Mouse (Mus musculus): Measurements from ENCODE around the gene Sinhcaf.
"Not testable (repeated sequence)": the region's sequence is repeated elsewhere in the genome, so short reads cannot be mapped to it uniquely, and the experiment has no call there.

Sinhcaf gene

DNA sequence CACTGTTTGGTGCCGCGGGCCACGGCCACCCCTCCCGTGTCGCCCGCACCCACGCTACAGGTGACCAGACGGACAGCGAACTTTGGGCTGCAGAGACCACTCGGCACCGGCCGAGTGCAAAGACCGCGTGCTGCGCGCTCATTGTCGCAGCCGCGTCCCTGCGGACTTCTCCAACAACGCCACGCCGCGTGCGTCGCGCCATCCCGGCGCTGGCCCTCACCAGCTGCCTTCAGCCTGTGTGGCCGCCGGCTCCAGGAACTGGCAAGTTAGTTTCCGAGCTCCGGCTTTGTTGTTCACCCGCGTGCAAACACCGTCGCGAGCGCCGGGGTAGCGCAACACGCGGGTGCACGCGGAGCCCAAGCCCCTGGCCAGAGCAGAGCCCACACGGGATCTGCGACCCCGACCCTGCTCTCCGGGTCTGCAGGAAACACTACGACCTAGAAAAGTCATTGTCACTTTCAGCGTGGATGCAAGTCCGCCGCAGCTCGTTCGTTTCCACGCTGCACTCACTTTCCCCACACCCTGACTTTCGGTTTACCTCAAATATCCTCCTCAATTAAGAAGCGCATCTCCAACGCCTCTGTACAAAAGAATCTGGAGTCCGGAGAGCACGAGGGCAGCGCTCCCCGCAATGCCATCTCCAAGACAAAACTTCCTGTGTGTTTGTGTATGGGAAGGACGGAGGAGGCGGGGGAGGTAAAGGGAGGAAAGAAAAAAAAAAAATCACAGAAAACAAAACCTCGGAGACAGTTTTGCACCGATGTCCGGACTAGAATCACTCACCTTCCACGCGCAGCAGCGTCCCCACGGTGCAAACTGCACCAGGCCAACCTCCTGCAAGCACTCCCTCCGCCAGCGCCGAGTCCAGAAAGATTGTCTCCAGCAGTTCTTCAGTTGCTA is 508 bp downstream of the Sinhcaf start:
- DNase-seq (ENCODE audit: low read depth, low spot score): no peak

DNA sequence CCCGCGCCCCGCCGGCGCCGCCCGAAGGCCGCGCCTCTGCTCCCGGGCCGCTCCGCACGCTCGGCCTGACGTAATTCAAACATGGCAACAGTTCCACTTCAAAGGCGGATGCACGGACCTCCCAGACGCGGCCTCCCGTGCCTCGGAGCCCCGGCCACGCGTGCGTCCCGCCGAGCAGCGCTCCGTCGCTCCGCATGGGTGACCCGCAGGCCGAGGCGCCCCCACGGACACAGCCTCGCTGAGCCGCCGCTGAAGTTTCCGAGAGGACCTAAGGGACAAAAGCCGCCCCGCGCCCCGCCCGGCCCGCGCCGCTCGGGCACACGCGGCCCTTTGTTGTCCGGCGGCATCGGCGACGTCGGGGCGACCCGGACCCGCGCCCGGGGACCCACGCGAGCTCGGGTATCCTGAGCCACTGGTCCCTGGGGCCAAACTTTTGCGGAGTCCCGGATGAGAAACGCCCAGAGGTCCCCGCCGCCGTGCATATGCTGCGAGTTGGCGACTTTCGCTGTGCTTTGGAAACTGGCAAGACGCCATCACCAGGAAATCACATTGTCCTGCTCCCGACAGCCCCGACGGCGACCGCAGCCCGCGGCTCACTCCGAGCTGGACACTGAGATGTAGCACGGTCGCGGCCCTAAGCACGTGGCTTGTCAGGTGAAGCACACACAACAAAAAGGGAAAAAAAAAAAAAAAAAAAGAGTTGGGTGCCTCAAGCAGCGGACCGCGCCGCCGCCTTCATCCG is 1.3 kb downstream of the Sinhcaf start:
- no peak for DNase-seq (ENCODE audit: low read depth, low spot score)

DNA sequence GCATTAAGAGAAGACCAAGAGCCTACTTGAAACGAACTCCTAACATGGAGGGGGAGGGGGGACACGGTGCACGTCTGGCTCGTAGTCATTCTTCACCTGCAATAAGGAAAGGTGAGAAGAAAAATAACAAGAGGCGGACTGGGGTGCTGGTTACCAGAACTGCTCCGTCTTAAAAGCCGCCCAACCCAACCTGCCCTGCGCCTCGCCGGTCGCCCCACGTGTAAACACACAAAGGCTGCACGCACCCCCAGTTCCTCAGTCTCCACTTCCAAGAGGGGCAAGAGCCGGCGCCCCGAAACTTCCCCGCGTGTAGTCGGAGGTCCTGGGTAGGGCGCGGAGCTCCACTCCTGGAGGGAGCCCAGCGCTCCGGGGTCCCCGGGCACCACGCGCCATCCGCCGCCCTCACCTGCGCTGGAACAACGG is 1.9 kb downstream of the Sinhcaf start:
- DNase-seq (ENCODE audit: low read depth, low spot score): no peak

DNA sequence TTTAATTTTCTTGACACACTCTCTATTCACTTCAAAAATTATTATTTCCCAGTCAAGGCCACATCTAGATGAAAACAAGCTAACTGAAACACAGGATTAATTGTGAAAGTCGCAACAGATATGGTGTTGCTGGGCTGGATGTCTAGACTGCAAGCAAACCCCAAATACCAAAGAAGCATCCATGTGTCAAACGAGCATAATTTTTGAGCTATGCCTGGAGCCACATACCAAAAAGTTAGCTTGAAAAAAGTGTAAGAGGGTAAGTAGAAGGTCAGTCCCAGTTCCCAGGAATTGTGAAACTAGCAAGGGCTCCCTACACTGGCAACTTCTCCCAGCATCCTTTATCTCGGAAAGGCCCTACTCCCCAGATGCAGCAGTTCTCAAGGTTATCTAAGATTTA is 2.6 kb downstream of the Sinhcaf start:
- DNase-seq (ENCODE audit: low read depth, low spot score): no peak

DNA sequence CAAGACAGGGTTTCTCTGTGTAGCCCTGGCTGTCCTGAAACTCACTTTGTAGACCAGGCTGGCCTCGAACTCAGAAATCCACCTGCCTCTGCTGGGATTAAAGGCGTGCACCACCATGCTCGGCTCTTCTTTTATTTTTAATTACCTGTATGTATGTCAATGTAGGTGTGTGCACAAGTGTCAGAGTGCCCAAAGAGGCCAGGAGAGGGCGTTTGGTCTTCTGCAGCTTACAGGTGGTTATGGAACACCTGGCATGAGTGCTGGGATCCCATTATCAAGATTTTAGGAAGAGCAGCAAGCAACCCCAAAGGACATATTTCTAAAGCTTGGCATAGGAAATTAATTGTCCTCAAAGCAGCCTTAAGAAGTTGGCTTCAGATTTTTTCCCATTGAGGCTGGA is 3.9 kb downstream of the Sinhcaf start:
- DNase-seq (ENCODE audit: low read depth, low spot score): no peak

DNA sequence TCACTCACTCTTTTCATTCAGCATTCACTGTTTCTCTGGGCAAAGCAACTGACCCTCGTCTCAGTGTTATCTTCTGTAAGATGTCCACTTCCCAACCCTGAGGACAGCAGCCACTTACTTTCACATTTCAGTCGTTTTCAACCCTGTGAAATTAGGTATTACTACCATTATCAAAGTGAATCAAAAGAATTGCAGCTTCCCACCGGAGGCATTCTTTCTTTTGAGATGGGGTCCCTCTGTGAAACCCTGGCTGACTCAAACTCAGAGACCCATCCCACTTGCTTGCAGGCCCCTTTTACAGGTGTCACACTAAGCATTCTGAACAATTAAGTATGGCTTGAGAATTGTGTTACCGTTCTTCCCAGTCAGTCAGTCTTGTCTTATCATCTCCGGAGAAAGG is 4.4 kb downstream of the Sinhcaf start:
- no peak for DNase-seq (ENCODE audit: low read depth, low spot score)

DNA sequence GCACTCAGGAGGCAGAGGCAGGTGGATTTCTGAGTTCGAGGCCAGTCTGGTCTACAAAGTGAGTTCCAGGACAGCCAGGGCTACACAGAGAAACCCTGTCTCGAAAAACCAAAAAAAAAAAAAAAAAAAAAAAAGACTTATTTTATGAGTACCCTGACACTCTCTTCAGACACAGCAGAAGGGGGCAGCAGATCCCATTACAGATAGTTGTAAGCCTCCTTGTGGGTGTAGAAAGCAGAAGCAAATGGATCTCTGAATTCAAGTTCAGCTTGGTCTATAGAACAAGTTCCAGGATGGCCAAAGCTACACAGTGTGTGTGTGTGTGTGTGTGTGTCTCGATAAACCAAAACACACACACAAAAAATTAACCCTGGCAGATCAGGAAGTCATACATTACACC is 5.9 kb downstream of the Sinhcaf start:
- not testable (repeated sequence) for DNase-seq (ENCODE audit: low read depth, low spot score)

DNA sequence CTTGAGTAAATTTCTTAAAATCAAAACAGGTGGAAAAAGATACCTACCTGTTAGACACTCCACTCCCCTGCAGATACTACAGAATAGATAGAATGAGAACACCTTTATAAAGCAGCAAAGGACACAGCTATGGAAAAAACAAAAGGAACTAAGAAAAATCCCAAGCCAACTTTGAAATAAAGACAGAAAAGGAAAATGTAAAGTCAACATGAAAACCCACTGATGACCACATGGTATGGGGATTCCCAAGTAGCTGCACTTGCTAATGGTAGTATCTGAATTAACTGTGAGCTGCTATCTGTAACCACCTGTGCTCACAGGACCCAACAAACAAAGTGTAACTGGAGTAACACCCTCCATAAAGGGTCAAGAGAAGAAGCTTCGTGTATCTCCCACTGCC is 8.6 kb downstream of the Sinhcaf start:
- DNase-seq (ENCODE audit: low read depth, low spot score): no peak

DNA sequence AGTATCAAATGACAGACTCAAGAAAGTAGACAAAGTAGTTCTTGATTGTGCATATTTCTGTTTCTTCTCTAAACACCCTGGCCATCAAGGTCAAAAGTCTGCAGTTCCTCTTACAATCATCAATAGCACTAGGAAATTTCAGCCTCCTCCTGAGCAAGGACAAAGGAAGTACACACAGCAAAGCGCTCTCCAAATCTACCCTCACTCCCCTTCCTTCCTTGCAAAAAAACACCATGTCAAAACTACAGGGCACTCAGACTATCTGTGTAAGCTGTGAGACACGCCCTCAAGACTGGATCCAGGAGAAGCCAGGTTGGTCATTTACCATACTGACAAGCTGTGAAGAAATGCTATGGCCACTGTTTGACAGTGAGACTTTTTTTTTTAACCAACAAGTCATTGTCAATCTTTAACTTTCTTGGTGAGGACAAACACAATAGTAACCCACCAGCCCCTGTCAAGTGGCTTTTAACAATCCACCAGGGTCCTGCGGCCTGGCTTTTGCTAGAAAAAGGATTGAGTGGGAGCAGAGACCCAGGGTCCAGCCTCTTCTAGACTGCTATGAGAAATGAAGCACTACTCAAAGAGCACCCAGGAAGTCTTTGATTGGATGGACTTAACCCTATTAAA is 11.2 kb downstream of the Sinhcaf start:
- DNase-seq (ENCODE audit: low read depth, low spot score): no peak

DNA sequence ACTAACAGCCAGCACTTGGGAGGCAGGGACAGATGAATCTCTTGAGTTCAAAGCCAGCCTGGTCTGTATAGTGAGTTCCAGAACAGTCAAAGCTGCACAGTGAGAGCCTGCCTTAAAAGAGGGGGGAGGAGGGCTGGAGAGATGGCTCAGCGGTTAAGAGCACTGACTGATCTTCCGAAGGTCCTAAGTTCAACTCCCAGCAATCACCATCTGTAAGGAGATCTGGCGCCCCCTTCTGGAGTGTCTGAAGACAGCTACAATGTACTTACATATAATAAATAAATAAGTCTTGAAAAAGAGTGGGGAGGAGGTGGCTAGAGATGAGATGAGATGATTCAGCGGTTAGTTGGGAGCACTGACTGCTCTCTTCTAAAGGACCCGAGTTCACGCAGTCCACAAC is 15.0 kb downstream of the Sinhcaf start:
- no peak for DNase-seq (ENCODE audit: low read depth, low spot score)

DNA sequence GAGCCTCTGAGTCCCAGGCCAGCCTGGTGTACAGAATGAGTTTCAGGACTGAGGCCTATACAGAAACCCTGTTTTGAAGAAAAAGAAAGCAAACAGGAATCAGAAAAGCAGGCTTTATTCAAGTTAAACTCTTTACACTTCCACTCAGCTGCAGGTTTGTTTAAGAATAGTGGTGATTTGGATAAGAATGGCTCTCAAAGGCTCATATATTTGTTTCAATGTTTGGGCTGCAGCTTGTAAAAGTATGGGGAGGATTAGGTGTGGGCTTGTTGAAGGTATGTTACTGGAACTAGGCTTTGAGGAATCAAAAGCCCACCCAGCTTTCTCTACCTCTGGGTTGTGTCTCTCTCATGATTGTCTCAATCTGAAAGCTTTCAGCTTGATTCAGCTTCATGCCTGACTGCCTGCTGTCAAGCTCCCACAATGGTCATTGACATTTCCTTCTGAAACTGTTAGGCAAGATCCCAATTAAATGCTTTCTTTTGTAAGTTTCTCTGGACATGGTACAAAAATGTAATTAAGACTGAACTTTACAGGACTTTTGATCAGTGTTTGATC is 27.3 kb downstream of the Sinhcaf start:
- no peak for DNase-seq (ENCODE audit: low read depth, low spot score)

DNA sequence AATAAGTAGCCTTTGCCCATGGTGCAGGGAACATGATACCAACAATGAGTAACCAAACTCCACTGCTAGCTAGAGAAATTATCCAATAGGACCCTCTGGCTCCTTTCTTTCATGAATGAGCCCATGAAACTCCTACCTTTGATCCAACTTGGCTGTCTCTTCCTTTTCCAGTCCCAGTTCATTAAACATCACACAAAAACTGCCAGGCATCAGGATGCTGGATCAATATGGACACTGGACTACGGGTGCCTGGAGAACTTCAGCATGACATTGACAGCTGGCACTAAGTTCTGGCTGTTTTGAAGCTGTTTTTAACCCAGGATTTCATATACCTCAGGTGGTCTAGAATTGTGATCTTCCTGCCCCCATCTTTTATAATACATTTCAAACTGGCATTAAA is 28.6 kb downstream of the Sinhcaf start:
- DNase-seq (ENCODE audit: low read depth, low spot score): no peak

DNA sequence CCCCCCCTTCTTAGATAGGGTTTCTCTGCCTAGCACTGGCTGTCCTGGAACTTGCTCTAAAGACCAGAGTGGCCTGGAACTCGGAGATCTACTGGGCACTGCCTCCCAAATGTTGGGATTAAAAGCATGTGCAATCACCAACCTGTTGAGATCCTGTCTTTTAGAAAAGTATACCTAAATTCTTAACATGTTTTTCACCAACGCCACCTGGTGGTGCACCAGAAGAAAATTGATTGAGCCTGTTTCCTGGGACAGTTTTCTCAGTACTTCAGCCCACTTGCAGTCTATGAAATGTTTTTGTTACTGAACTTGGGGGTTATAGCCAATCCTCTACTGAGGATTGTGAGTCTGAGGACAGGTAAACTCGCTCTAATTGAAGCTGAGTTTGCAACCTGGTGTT is 29.4 kb downstream of the Sinhcaf start:
- DNase-seq (ENCODE audit: low read depth, low spot score): no peak

DNA sequence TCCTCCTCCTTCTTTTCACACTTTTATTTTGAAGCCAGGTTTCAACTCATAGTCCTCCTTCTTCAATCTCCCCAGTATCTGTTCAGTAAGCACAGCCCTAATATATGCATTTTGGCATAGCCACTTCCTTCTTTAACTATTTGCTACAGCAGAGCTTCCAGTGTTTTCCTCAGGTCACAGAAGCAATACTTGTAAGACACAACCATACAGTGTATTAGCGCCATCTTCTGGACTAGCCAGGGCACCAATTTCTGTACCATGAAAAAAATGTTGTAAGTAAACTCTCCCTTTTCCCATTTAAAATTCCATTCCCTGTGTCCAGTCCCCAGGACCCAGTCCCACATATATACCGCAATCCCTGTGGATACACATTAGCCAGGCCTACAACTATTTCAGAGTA is 32.3 kb downstream of the Sinhcaf start:
- DNase-seq (ENCODE audit: low read depth, low spot score): peak; percentile 34

DNA sequence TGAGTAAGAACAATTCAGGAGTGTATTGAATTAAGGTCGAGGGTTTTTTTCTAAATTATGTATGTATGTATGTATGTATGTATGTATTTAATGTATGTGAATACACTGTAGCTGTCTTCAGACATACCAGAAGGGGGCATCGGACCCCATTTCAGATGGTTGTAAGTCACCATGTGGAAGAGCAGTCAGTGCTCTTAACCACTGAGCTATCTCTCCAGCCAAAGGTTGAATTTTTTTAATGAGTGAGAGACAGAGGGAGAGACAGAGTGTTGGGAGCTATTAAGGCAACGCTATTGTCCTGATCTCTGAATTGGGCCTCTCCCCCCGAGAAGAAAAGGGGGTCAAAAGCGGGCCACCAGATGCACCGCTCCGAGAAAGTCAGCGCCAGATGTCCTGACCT is 34.4 kb downstream of the Sinhcaf start:
- not testable (repeated sequence) for DNase-seq (ENCODE audit: low read depth, low spot score)

DNA sequence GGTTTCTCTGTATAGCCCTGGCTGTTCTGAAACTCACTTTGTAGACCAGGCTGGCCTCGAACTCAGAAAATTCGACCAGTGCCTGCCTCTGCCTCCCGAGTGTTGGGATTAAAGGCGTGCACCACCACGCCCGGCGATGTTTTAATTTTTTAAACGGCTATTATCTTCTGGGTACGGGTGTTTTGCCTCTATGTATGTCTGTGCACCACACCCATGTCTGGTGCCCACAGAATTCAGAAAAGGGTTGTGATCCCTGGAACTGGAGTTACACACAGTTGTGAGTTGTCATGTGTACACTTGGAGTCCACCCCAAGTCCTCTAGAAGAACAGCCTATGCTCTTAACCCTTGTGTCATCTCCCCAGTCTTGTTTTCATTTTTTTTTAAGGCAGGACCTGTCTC is 39.3 kb downstream of the Sinhcaf start:
- DNase-seq (ENCODE audit: low read depth, low spot score): no peak

DNA sequence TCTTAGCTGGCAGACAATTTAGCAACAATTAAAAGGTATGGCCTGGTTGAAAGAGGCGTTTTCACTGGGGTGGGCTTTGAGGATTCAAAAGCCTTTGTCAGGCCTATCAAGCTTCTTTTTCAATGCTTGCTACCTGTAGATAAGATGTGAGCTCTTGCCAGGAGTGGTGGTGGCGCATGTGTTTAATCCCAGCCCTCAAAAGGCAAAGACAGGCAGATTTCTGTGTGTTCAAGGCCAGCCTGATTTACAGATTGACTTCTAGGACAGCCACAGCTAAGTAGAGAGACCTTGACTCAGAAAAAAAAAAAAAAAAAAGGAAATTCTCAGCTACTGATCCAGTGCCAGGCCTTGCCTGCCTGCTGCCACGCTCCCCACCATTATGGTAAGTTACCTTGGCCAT is 43.5 kb downstream of the Sinhcaf start:
- no peak for DNase-seq (ENCODE audit: low read depth, low spot score)

DNA sequence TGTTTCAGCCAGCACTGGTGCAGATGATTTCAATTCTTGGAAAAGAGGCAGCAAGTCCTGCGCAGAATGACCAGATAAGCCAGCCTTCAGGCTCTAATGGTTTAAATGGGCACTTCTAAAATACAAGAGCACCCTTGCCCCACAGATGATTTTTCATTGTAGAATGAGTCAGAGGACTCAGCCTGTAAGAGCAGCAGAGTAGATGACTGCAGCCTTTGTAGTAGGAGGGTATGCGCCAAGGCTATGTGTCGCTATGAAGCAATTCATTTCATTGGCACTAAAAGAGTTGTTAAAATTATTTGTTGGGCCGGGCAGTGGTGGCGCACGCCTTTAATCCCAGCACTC is 49.8 kb downstream of the Sinhcaf start:
- DNase-seq (ENCODE audit: low read depth, low spot score): no peak

DNA sequence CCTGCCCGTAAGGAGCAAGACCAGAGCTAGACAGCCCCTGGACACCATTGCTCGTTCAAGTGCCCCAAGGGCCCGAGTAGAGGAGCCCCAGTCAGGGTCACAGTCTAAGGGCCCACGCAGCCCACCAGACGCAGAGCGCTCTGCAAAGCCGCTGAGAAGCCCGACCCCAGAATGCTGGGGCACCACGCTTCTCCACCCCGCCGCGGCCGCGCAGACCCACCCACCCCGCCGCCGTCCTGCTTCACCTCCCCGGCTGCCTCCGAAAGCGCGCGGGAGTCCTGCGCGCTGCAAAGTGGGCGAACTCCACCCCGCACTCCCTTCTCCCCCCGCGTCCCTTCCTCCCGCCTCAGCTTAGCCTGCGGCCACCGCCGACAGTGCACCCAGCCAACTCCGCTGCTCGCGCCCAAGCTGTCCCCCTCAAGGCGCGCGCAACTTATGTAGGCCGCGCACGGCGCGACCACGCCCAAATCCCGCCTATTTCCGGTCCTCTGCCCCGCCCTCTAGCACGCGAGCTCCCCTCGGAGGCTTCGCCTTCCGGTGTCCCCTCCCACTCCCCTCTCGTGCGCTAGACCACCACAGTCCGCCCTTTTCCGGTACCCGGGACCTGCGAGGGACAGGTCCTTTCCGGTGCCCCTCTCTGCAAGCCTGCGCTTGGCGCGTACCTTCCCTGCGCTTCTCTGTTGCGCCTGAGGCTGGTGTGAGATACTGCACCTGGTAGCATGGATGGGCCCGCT is 50.3 kb downstream of the Sinhcaf start, which contains the start of gene Caprin2:
TSS of gene Caprin2 (minus strand) at position 465 of the 734 bp plus-strand sequence.
- peak; percentile 87 for DNase-seq (ENCODE audit: low read depth, low spot score)

DNA sequence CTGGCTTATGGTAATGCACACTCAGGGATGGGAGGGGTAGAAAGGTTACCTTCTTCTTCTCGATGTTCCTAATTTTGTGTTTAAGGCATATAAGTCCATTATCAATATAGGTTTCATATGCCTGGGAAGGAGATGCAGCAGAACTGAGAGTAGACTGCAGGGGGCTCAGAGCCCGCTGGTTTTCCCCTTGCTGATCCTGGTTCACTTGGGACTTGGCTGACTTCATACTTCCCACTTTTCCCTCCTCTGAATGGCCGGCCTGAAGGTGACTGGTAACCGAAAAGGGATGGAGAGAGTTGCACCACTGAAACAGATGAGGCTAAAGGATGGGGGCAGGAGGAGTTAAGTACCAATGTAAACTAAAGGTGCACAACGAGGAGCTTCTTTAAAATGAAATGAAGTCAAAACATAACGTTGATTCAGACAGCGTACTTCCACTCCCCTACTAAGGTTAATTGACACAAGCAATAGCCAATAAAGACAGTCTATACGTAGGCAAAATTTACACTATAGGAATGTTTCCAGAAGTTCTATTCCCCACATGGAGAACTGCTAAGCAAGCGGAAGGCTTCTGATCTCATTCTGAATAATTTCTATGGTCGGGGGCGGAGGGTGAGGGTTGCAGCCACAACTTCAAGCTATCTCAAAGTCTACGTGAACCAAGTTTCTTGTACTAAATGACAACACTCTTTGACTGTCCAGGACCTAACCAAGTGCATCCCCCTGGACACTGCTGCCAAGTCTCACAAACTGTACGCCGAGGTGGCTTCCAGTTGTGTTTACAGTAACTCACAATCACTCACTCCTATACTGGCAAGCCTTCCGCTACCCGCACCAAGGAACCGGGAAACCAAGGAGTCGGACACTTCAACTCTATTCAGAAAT is 51.1 kb downstream of the Sinhcaf start:
- no peak for DNase-seq (ENCODE audit: low read depth, low spot score)

DNA sequence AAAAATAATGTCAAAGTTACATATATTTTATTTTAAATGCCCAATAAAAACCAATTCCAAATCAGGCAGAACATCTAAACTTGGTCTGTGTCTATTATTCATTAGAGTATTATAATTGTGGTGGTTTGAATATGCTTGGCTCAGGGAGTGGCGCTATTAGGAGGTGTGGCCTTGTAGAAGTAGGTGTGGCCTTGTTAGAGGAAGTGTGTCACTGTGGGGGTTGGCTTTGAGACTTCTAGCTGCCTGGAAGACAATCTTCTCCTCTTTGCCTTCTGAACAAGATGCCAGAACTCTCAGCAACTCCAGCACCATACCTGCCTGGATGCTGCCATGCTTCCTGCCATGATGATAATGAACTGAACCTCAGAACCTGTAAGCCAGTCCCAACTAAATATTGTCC is 72.4 kb downstream of the Sinhcaf start:
- DNase-seq (ENCODE audit: low read depth, low spot score): no peak
